Mouse (Mus musculus): ENCODE results near the gene Arhgap36. TPM values are rescaled to one million over a fixed set of nuclear protein-coding genes. Genes with fewer than 3 reads are reported as not detected.

The Arhgap36 gene
- 1.6 and 4.4 TPM in 2 replicates for polyA plus RNA-seq (2012; rRNA removed)

GRCm38 (mm10) chrX:49463442-49463970 lies at the start of gene Arhgap36:
Gene Arhgap36 (plus strand): TSS chrX:49463945.

Other genes with a start within 250 kb of the Arhgap36 start
- gene Enox2, start 175.7 kb upstream of the Arhgap36 start, polyA plus RNA-seq (2012; rRNA removed): 9.0 and 9.9 TPM in 2 replicates
- not detected in 2 replicates for gene Olfr1320, start 208.4 kb downstream of the Arhgap36 start, polyA plus RNA-seq (2012; rRNA removed)